Mouse (Mus musculus) lung, embryonic 15.5 days (tissue): ENCODE measurements around the gene Fgfr2. TPM values are rescaled to one million over a fixed set of nuclear protein-coding genes. Genes with fewer than 3 reads are reported as not detected.
A peak's percentile ranks its signal among the peaks of the same experiment; 100 is the strongest.

Experiments
- ATAC-seq: fragments of 200-750 bp; cut with Nextera tagmentation; 2 replicates; pipeline ENCODE4 v1.8.0; 2017; ENCODE audit warnings: moderate number of reproducible peaks, borderline replicate concordance; ENCODE audit not compliant: low FRiP score, low TSS enrichment; ENCODE audit errors: extremely low read depth
- H3K27ac ChIP-seq: fragments of 300-500 bp; sonication (generic); 2 replicates; pipeline ENCODE4 v1.5.1; 2015; ENCODE audit warnings: moderate library complexity, mild to moderate bottlenecking, inconsistent platforms
- H3K27me3 ChIP-seq: fragments of 300-500 bp; sonication (generic); 2 replicates; pipeline ENCODE4 v1.6.1; 2015; ENCODE audit warnings: inconsistent platforms
- H3K36me3 ChIP-seq: fragments of 300-500 bp; sonication (generic); 2 replicates; pipeline ENCODE4 v1.6.1; 2015; ENCODE audit warnings: inconsistent platforms
- H3K4me1 ChIP-seq: fragments of 300-500 bp; sonication (generic); 2 replicates; pipeline ENCODE4 v1.6.1; 2015; ENCODE audit warnings: inconsistent platforms
- H3K4me2 ChIP-seq: fragments of 300-500 bp; sonication (generic); 2 replicates; pipeline ENCODE4 v1.6.1; 2015; ENCODE audit warnings: inconsistent platforms, mild to moderate bottlenecking, moderate library complexity
- H3K4me3 ChIP-seq: fragments of 300-500 bp; sonication (generic); 2 replicates; pipeline ENCODE4 v1.5.1; 2015; ENCODE audit warnings: mild to moderate bottlenecking, inconsistent platforms
- H3K9ac ChIP-seq: fragments of 300-500 bp; sonication (generic); 2 replicates; pipeline ENCODE4 v1.6.1; 2015; ENCODE audit warnings: inconsistent platforms
- H3K9me3 ChIP-seq: fragments of 300-500 bp; sonication (generic); 2 replicates; pipeline ENCODE4 v1.6.1; 2016; ENCODE audit warnings: inconsistent platforms
- WGBS: fragments of 180-500 bp; shearing (Covaris S2); methylation state at CpG from one replicate; pipeline ENCODE4 v1.1.7; 2015; 5-methylcytosine and 5-hydroxymethylcytosine counted together
- polyA plus RNA-seq: library from polyadenylated mRNA; unstranded; fragments of >200 nt; fragmentation: Nextera tagmentation; extraction: Ambion mirVana; gene quantifications from 2 replicates; pipeline ENCODE4 v1.2.1, GENCODE M21; 2015

The Fgfr2 gene
- polyA plus RNA-seq, 1 experiment from 2014 or later = 160 TPM

- no peak overlapping the region for H3K27ac ChIP-seq
- peaks cover 14% of the 10 kb centered on the region for H3K4me1 ChIP-seq
- no peak overlapping the region for H3K4me3 ChIP-seq
- ATAC-seq = no peak
- H3K9ac ChIP-seq = no peak overlapping the region
- no peaks in the 10 kb centered on the region for H3K27me3 ChIP-seq
- no peaks in the 10 kb centered on the region for H3K9me3 ChIP-seq
- 44% methylated on average over 7 of the region's 7 CpGs for WGBS
- no peak overlapping the region for H3K4me2 ChIP-seq
- H3K36me3 ChIP-seq = peaks cover 33% of the 10 kb centered on the region
These were observed 2391.4 kb downstream of the Fgfr2 start for GRCm38 (mm10) chr7:130731792-130732191.

GRCm38 (mm10) chr7:130727560-130727959, 2395.6 kb downstream of the Fgfr2 start:
- H3K4me2 ChIP-seq = no peak overlapping the region
- 81% methylated on average over 4 of the region's 4 CpGs for WGBS

GRCm38 (mm10) chr7:130726724-130727422, 2396.3 kb downstream of the Fgfr2 start:
- 32% methylated on average over 8 of the region's 8 CpGs for WGBS
- peaks cover 21% of the 10 kb centered on the region for H3K4me1 ChIP-seq
- H3K9ac ChIP-seq = no peak overlapping the region
- peaks cover 12% of the 10 kb centered on the region for H3K36me3 ChIP-seq
- H3K4me3 ChIP-seq = no peak overlapping the region
- no peaks in the 10 kb centered on the region for H3K9me3 ChIP-seq
- no peaks in the 10 kb centered on the region for H3K27me3 ChIP-seq
- H3K4me2 ChIP-seq = no peak overlapping the region
- 0 out of 2 replicates have a peak, but pooled peaks have one; percentile 29 for ATAC-seq
- peak overlapping the region; percentile 62; the same call in 1 of the 2 replicates for H3K27ac ChIP-seq

More at GRCm38 (mm10) chr7:130727560-130727959, 2395.6 kb downstream of the Fgfr2 start:
- no peak overlapping the region for H3K9ac ChIP-seq
- no peak for ATAC-seq
- no peaks in the 10 kb centered on the region for H3K9me3 ChIP-seq
- no peak overlapping the region for H3K4me3 ChIP-seq
- no peaks in the 10 kb centered on the region for H3K27me3 ChIP-seq
- H3K4me1 ChIP-seq = peaks cover 21% of the 10 kb centered on the region
- H3K36me3 ChIP-seq = peaks cover 12% of the 10 kb centered on the region
- peak overlapping the region; percentile 62; the same call in 1 of the 2 replicates for H3K27ac ChIP-seq

- Histone ChIP-seq H3K27me3 (no peaks in the 10 kb centered on the region), H3K9ac (no peak overlapping the region), H3K4me2 (no peak overlapping the region), H3K4me1 (peaks cover 16% of the 10 kb centered on the region), H3K36me3 (peaks cover 12% of the 10 kb centered on the region), H3K9me3 (no peaks in the 10 kb centered on the region), H3K27ac (0 out of 2 replicates have a peak overlapping the region, but pooled peaks have one; percentile 2), H3K4me3 (no peak overlapping the region)
- WGBS = 54% methylated on average over 3 of the region's 3 CpGs
- no peak for ATAC-seq
These were observed 2397.0 kb downstream of the Fgfr2 start for GRCm38 (mm10) chr7:130726185-130726584.

- Histone ChIP-seq H3K4me1 (peaks cover 17% of the 10 kb centered on the region), H3K9me3 (no peaks in the 10 kb centered on the region), H3K4me3 (no peak overlapping the region), H3K9ac (no peak overlapping the region), H3K4me2 (no peak overlapping the region), H3K27me3 (no peaks in the 10 kb centered on the region), H3K27ac (peak overlapping the region; percentile 74; the same call in 1 of the 2 replicates), H3K36me3 (peaks cover 13% of the 10 kb centered on the region; the same call in 1 of the 2 replicates)
- 62% methylated on average over 9 of the region's 9 CpGs for WGBS
- no peak for ATAC-seq
These were observed 2402.4 kb downstream of the Fgfr2 start for GRCm38 (mm10) chr7:130720646-130721335.

GRCm38 (mm10) chr7:130719931-130720598, 2403.1 kb downstream of the Fgfr2 start:
- 35% methylated on average over 16 of the region's 16 CpGs for WGBS
- H3K27me3 ChIP-seq = no peaks in the 10 kb centered on the region
- no peak overlapping the region for H3K4me3 ChIP-seq
- H3K27ac ChIP-seq = peak overlapping the region; percentile 74
- no peak for ATAC-seq
- no peaks in the 10 kb centered on the region for H3K9me3 ChIP-seq
- H3K36me3 ChIP-seq = peaks cover 13% of the 10 kb centered on the region; the same call in 1 of the 2 replicates
- H3K4me2 ChIP-seq = peak overlapping the region; percentile 20; the same call in 1 of the 2 replicates
- no peak overlapping the region for H3K9ac ChIP-seq
- H3K4me1 ChIP-seq = peaks cover 17% of the 10 kb centered on the region

GRCm38 (mm10) chr7:130716989-130717388, 2406.2 kb downstream of the Fgfr2 start:
- H3K4me3 ChIP-seq = no peak overlapping the region
- H3K4me2 ChIP-seq = no peak overlapping the region
- ATAC-seq = no peak
- H3K27ac ChIP-seq = no peak overlapping the region
- peaks cover 13% of the 10 kb centered on the region; the same call in 1 of the 2 replicates for H3K36me3 ChIP-seq
- peaks cover 17% of the 10 kb centered on the region for H3K4me1 ChIP-seq
- no peaks in the 10 kb centered on the region for H3K27me3 ChIP-seq
- H3K9me3 ChIP-seq = no peaks in the 10 kb centered on the region
- no peak overlapping the region for H3K9ac ChIP-seq
- 91% methylated on average over 6 of the region's 6 CpGs for WGBS

GRCm38 (mm10) chr7:130716341-130716740, 2406.8 kb downstream of the Fgfr2 start:
- H3K4me3 ChIP-seq = no peak overlapping the region
- no peak for ATAC-seq
- peaks cover 17% of the 10 kb centered on the region for H3K4me1 ChIP-seq
- H3K27me3 ChIP-seq = no peaks in the 10 kb centered on the region
- 86% methylated on average over 4 of the region's 4 CpGs for WGBS
- H3K9ac ChIP-seq = no peak overlapping the region
- H3K4me2 ChIP-seq = no peak overlapping the region
- no peak overlapping the region for H3K27ac ChIP-seq
- peaks cover 13% of the 10 kb centered on the region; the same call in 1 of the 2 replicates for H3K36me3 ChIP-seq
- no peaks in the 10 kb centered on the region for H3K9me3 ChIP-seq

- H3K9ac ChIP-seq = no peak overlapping the region
These were observed 2407.7 kb downstream of the Fgfr2 start for GRCm38 (mm10) chr7:130715467-130715866.

GRCm38 (mm10) chr7:130713319-130713718, 2409.8 kb downstream of the Fgfr2 start:
- H3K9me3 ChIP-seq = no peaks in the 10 kb centered on the region
- H3K4me2 ChIP-seq = no peak overlapping the region
- H3K27ac ChIP-seq = no peak overlapping the region
- WGBS = 82% methylated on average over 6 of the region's 6 CpGs
- no peak overlapping the region for H3K4me3 ChIP-seq
- H3K4me1 ChIP-seq = peaks cover 17% of the 10 kb centered on the region
- H3K36me3 ChIP-seq = peaks cover 9% of the 10 kb centered on the region; the same call in 1 of the 2 replicates
- ATAC-seq = no peak
- H3K27me3 ChIP-seq = no peaks in the 10 kb centered on the region
- no peak overlapping the region for H3K9ac ChIP-seq

More at GRCm38 (mm10) chr7:130715467-130715866, 2407.7 kb downstream of the Fgfr2 start:
- WGBS = 89% methylated on average over 3 of the region's 3 CpGs
- Histone ChIP-seq H3K27me3 (no peaks in the 10 kb centered on the region), H3K4me1 (peaks cover 12% of the 10 kb centered on the region), H3K9me3 (no peaks in the 10 kb centered on the region), H3K27ac (no peak overlapping the region), H3K4me2 (no peak overlapping the region), H3K4me3 (no peak overlapping the region), H3K36me3 (peaks cover 13% of the 10 kb centered on the region; the same call in 1 of the 2 replicates)
- ATAC-seq = no peak

- Histone ChIP-seq H3K4me3 (no peak overlapping the region), H3K27me3 (no peaks in the 10 kb centered on the region), H3K4me2 (no peak overlapping the region), H3K4me1 (peaks cover 20% of the 10 kb centered on the region), H3K9me3 (no peaks in the 10 kb centered on the region), H3K27ac (no peak overlapping the region), H3K36me3 (peaks cover 3% of the 10 kb centered on the region; the same call in 1 of the 2 replicates), H3K9ac (no peak overlapping the region)
- WGBS = 90% methylated on average over 7 of the region's 7 CpGs
- ATAC-seq = no peak
These were observed 2411.3 kb downstream of the Fgfr2 start for GRCm38 (mm10) chr7:130711851-130712250.
